Mouse (Mus musculus) left cerebral cortex, adult 8-10 months (tissue): ENCODE results near the gene Tm9sf4. TPM values are rescaled to one million over a fixed set of nuclear protein-coding genes. Genes with fewer than 3 reads are reported as not detected.

Experiments
- DNase-seq, 2 experiments: peaks; one replicate each; pipeline ENCODE4 v3.0.0; 2022; ENCODE audit warnings: low spot score in 2 of 2
- total RNA-seq, 4 experiments: library from RNA; stranded (reverse); gene quantifications; 2 replicates each; pipeline ENCODE4 v1.2.4; 2022

The Tm9sf4 gene
- total RNA-seq, 4 experiments from 2014 or later, result 106 to 122 (median 113) TPM

DNA sequence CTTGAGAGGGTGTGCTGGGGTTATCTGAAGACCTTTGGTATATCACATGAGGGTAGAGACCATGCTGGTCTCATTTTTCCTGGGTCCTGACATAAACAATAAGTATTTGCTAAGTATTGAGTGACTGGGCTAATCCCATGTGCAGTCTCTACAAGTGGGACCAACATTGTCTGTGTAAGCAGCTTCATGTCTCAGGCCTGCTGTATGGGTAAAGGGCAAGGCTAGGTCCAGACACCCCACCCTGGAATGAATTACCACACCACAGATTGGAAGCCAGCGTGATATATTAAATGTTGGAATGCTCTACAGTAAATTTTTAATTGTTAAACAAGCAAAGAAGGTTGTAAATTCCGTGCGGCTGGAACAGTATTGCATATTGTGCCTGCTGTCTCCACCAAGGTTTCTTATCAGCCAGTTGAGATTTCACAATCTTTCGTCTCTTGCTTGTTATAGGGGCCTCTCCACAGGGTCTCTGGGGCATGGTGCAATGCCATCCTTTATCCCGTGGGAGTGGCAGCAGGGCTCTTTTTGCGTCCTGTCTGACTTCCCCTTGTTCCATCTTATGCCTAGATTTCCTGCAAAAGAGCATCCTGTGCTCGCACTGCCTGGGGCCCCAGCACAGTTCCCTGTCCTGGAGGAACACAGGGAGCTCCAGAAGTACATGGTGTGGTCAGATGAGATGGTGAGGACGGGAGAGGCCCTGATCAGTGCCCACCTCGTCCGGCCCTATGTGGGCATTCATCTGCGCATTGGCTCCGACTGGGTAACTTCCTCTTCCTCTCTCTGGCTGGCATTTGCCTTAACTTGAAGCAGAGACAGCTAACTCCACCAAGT is 98.1 kb downstream of the Tm9sf4 start:
- no peak for DNase-seq

Other genes starting within 250 kb of the Tm9sf4 start
- under 1 TPM in 3 of 4 experiments, not detected in 1; 0.19 to 0.39 (median 0.21) TPM for gene Mylk2, start 250.0 kb upstream of the Tm9sf4 start, total RNA-seq
- gene Foxs1, start 228.1 kb upstream of the Tm9sf4 start, total RNA-seq, result under 1 TPM in 3 of 4 experiments, not detected in 1; 0.34 to 0.88 (median 0.74) TPM
- gene Dusp15, start 209.6 kb upstream of the Tm9sf4 start, total RNA-seq, result 10 to 100 TPM; 16.2 to 22.7 (median 21.1) TPM
- 1 to 10 TPM; 1.2 to 3.3 (median 2.3) TPM for gene Ttll9, start 198.8 kb upstream of the Tm9sf4 start, total RNA-seq
- gene Pdrg1, start 145.9 kb upstream of the Tm9sf4 start, total RNA-seq, result 10 to 100 TPM; 53.3 to 59.2 (median 57.1) TPM
- 1 to 10 TPM; 5.0 to 6.7 (median 5.9) TPM for gene Xkr7, start 129.5 kb upstream of the Tm9sf4 start, total RNA-seq
- gene Ccm2l, start 95.3 kb upstream of the Tm9sf4 start, total RNA-seq, result 1 to 10 TPM; 4.3 to 4.6 (median 4.4) TPM
- gene Hck, start 52.8 kb upstream of the Tm9sf4 start, total RNA-seq, result 1 to 10 TPM; 1.7 to 4.2 (median 2.7) TPM
- gene Tspyl3, start 64.1 kb downstream of the Tm9sf4 start, total RNA-seq, result 10 to 100 TPM; 26.5 to 30.0 (median 27.9) TPM
- 1 to 10 TPM; 5.8 to 6.8 (median 6.1) TPM for gene Plagl2, start 80.1 kb downstream of the Tm9sf4 start, total RNA-seq
- 10 to 100 TPM; 16.2 to 17.9 (median 17.3) TPM for gene Pofut1, start 80.2 kb downstream of the Tm9sf4 start, total RNA-seq
- gene Kif3b, start 130.1 kb downstream of the Tm9sf4 start, total RNA-seq, result 10 to 100 TPM; 49.9 to 53.8 (median 52.3) TPM
- 10 to 100 TPM; 34.5 to 37.7 (median 35.5) TPM for gene Asxl1, start 184.5 kb downstream of the Tm9sf4 start, total RNA-seq